Mouse (Mus musculus) heart, adult 2 months (tissue): Measurements from ENCODE around the gene Birc5. TPM values are rescaled to one million over a fixed set of nuclear protein-coding genes. Genes with fewer than 3 reads are reported as not detected.

Source experiments
- DNase-seq, 2 experiments: peaks; one replicate each; pipeline ENCODE4 v3.0.0; 2021
- H3K27ac ChIP-seq: fragments of 200-600 bp; 2 replicates; pipeline ENCODE4 v1.8.1; 2022
- H3K27me3 ChIP-seq: fragments of 200-500 bp; 2 replicates; pipeline ENCODE4 v1.6.1; 2012; ENCODE audit warnings: mild to moderate bottlenecking, low read length, inconsistent platforms, mixed read lengths; ENCODE audit not compliant: control insufficient read depth, insufficient read depth
- H3K36me3 ChIP-seq: fragments of 200-500 bp; 2 replicates; pipeline ENCODE4 v1.6.1; 2012; ENCODE audit warnings: low read length, inconsistent platforms; ENCODE audit not compliant: control insufficient read depth, insufficient read depth
- H3K4me1 ChIP-seq: fragments of 200-500 bp; 2 replicates; pipeline ENCODE4 v1.6.1; 2011; ENCODE audit warnings: low read length; ENCODE audit not compliant: control insufficient read depth, insufficient read depth
- H3K4me3 ChIP-seq: fragments of 200-600 bp; 2 replicates; pipeline ENCODE4 v1.8.1; 2022
- H3K79me2 ChIP-seq: fragments of 200-500 bp; replicated peaks from 2 replicates; pipeline ENCODE4 v1.6.1; 2012; ENCODE audit warnings: mild to moderate bottlenecking, inconsistent platforms, low read length, moderate library complexity, mixed read lengths; ENCODE audit not compliant: control insufficient read depth, insufficient read depth
- H3K9ac ChIP-seq: fragments of 200-500 bp; 2 replicates; pipeline ENCODE4 v1.6.1; 2012; ENCODE audit warnings: low read depth, mild to moderate bottlenecking, control low read depth, inconsistent platforms, low read length, mixed read lengths
- CTCF ChIP-seq: fragments of 200-600 bp; IDR thresholded peaks from 2 replicates; pipeline ENCODE4 v1.8.1; 2022; ENCODE audit warnings: antibody characterized with exemption, mild to moderate bottlenecking, moderate library complexity
- EP300 ChIP-seq: fragments of 200-500 bp; IDR thresholded peaks from 2 replicates; pipeline ENCODE4 v1.6.1; 2011; ENCODE audit warnings: low read depth, low read length, control low read depth; ENCODE audit not compliant: insufficient read depth
- POLR2A ChIP-seq: fragments of 200-500 bp; IDR thresholded peaks from 2 replicates; pipeline ENCODE4 v1.6.1; 2011; ENCODE audit warnings: mild to moderate bottlenecking, low read depth, low read length, control low read depth; ENCODE audit not compliant: insufficient read depth
- WGBS: fragments of 180-500 bp; shearing (Covaris S2); methylation state at CpG from one replicate; pipeline ENCODE4 v1.1.7; 2018; 5-methylcytosine and 5-hydroxymethylcytosine counted together
- intact Hi-C: fragments of 180-260 bp; cut with DNase I; formaldehyde crosslinking; loops from one replicate; pipeline ENCODE4 v1.15.1; 2025
- long read RNA-seq: library from polyadenylated mRNA; stranded (forward); transcript quantifications from one replicate; pipeline ENCODE4 v2.0.0, GENCODE M21; 2021
- polyA plus RNA-seq: library from polyadenylated mRNA; depleted of rRNA; stranded (reverse); fragments of >200 nt; gene quantifications from 2 replicates; pipeline ENCODE4 v1.2.3, GENCODE M21; 2012; rRNA removed
- total RNA-seq, 2 experiments: library from RNA; stranded (reverse); gene quantifications; 2 replicates each; pipeline ENCODE4 v1.2.3; 2021

Gene Birc5
- total RNA-seq, result under 1 TPM; 0.18 to 0.80 TPM
- polyA plus RNA-seq, result 0.35 and 0.79 TPM in 2 replicates
- long read RNA-seq, result 0 reads

DNA sequence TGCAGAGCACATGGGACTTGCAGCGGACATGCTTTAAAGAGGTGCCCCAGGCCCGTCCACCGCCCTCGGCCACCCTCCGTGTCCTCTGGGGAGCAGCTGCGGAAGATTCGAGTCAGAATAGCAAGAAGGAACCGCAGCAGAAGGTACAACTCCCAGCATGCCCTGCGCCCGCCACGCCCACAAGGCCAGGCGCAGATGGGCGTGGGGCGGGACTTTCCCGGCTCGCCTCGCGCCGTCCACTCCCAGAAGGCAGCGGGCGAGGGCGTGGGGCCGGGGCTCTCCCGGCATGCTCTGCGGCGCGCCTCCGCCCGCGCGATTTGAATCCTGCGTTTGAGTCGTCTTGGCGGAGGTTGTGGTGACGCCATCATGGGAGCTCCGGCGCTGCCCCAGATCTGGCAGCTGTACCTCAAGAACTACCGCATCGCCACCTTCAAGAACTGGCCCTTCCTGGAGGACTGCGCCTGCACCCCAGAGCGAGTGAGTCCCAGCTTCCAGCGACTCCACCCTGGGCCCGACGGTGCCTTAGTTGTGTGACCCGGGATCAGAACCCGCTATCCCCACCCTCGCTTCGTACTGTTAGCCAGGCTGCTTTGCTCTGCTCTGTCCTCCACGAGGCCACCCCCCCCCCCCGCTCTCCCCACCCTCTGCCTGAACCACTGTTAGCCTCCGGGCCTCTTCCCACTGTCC is at the start of gene Birc5:
Gene Birc5 (plus strand): TSS at position 267 of the 687 bp plus-strand sequence.
- Histone ChIP-seq H3K27me3 (no peaks in the 10 kb centered on the region), H3K4me1 (peaks cover 2% of the 10 kb centered on the region), H3K9ac (peak within 1 kb of the TSS; percentile 77), H3K4me3 (peak within 1 kb of the TSS; percentile 56), H3K36me3 (no peaks in the 10 kb centered on the region), H3K27ac (peak within 1 kb of the TSS; percentile 87), H3K79me2 (no peaks in the 10 kb centered on the region)
- peak; percentile 97 to 99 for DNase-seq
- peak; percentile 90; the same call in 1 of the 2 replicates for TF ChIP-seq EP300
- TF ChIP-seq POLR2A, result peak; percentile 95
- TF ChIP-seq CTCF, result peak; percentile 32; the same call in 1 of the 2 replicates
- intact Hi-C loops, result no loop called here
- under 1% methylated on average over 51 of the region's 51 CpGs for WGBS

DNA sequence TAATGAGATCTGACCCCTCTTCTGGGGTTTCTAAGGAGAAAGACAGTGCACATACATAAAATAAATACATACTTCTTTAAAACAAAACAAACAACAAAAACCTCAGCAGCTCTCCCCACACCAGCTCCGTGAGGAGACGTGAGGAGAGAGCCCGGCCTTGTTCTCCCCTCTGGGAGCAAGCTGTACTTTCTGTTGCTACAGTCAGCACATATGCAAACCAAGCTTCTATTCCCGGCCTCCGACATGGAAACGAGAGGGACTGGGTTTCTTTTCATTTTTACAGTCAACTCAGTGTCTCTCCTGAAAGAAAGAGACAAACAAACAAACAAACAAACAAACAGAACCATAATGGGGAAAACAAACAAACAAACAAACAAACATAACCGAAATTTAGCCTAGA is 49.0 kb upstream of the Birc5 start:
- Histone ChIP-seq H3K27ac (no peak overlapping the region), H3K27me3 (no peaks in the 10 kb centered on the region), H3K4me3 (no peak overlapping the region), H3K9ac (no peak overlapping the region), H3K36me3 (no peaks in the 10 kb centered on the region), H3K79me2 (no peaks in the 10 kb centered on the region), H3K4me1 (no peaks in the 10 kb centered on the region)
- 88% methylated on average over 7 of the region's 7 CpGs for WGBS
- no peak for TF ChIP-seq POLR2A
- TF ChIP-seq CTCF, result no peak
- no peak for TF ChIP-seq EP300
- intact Hi-C loops, result no loop called here
- no peak for DNase-seq

DNA sequence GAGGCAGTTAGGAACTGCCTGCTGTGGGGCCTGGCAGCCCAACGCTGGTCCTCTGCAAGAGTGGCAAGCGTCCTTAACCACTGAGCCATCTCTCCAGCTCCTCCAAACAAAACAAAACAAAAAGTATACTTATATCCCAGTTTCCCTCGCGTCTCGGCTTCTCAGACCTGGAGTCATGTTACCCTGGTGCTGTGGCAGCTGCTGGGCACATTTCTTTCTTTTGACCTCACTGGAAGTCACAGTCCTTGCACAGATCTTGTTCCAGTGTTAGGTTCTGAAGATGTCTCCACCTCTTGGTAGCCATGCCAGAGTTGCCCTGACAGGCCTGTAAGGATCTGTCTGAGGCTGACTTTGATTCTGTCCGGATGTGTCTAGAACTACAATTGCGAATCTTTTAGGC is 47.4 kb upstream of the Birc5 start:
- WGBS, result 85% methylated on average over 7 of the region's 7 CpGs
- Histone ChIP-seq H3K27me3 (no peaks in the 10 kb centered on the region), H3K27ac (no peak overlapping the region), H3K79me2 (no peaks in the 10 kb centered on the region), H3K9ac (no peak overlapping the region), H3K36me3 (no peaks in the 10 kb centered on the region), H3K4me1 (no peaks in the 10 kb centered on the region), H3K4me3 (no peak overlapping the region)
- TF ChIP-seq CTCF (no peak), EP300 (no peak), POLR2A (no peak)
- intact Hi-C loops, result no loop called here
- DNase-seq, result no peak

DNA sequence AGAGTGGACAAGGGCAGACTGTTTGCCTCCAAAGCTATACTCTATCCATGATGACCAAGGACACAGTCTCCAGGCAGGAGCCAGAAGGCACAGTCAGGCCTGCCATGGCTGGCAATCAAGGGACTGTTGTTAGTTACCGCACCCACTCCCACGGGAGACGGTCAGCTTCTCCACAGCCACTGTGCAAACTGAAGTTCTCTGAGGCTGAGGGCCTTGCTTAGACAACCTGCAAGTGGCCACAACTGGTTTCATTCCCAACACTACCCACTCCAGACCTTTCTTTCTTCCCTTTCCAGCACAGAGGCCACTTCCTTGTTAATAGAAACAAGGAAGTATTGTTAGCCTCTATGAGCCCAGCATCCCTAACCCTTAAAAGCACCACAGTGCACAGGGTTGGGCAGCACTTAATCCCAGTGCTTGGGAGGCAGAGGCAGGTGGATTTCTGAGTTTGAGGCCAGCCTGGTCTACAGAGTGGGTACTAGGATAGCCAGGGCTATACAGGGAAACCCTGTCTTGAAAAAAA is 45.8 kb upstream of the Birc5 start:
- WGBS, result 78% methylated on average over 3 of the region's 3 CpGs
- H3K4me1 ChIP-seq, result no peaks in the 10 kb centered on the region
- no peaks in the 10 kb centered on the region for H3K27me3 ChIP-seq
- H3K79me2 ChIP-seq, result no peaks in the 10 kb centered on the region
- intact Hi-C loops, result no loop called here
- H3K36me3 ChIP-seq, result no peaks in the 10 kb centered on the region
- H3K27ac ChIP-seq, result no peak overlapping the region
- H3K9ac ChIP-seq, result no peak overlapping the region
- DNase-seq, result no peak
- no peak overlapping the region for H3K4me3 ChIP-seq
- TF ChIP-seq CTCF (no peak), EP300 (no peak), POLR2A (no peak)

DNA sequence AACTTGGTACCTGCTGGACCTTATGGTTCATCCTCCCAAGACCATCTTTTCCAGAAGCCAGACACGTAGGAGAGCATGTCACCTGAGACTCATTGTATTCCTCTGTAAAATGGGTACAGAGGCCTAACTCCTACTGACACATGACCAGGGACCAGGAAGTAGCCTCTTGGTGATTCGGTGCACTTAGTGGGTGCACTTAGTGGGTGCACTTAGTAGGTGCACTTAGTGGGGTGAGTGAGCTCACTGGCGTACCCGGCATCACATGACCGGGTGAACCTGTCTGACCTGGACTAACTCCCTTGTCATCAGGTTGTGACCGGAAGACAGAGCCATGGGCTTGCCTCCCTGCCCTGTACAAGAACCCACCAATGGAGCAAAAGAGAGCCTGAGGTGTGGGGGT is 42.3 kb upstream of the Birc5 start:
- Histone ChIP-seq H3K4me3 (no peak overlapping the region), H3K4me1 (peaks cover 2% of the 10 kb centered on the region), H3K79me2 (peaks cover 2% of the 10 kb centered on the region; the same call in 1 of the 2 replicates), H3K36me3 (no peaks in the 10 kb centered on the region), H3K27ac (no peak overlapping the region), H3K9ac (no peak overlapping the region), H3K27me3 (no peaks in the 10 kb centered on the region)
- WGBS, result 92% methylated on average over 6 of the region's 6 CpGs
- no peak for DNase-seq
- TF ChIP-seq POLR2A, result no peak
- TF ChIP-seq CTCF, result no peak
- TF ChIP-seq EP300, result no peak
- intact Hi-C loops, result no loop called here
